Mouse (Mus musculus): ENCODE measurements around the gene Nbea. TPM values are rescaled to one million over a fixed set of nuclear protein-coding genes. Genes with fewer than 3 reads are reported as not detected.
A peak's percentile ranks its signal among the peaks of the same experiment; 100 is the strongest.

Gene Nbea
- total and polyA plus RNA-seq, 2 experiments from 2014 or later = 6.0 to 17.3 TPM

DNA sequence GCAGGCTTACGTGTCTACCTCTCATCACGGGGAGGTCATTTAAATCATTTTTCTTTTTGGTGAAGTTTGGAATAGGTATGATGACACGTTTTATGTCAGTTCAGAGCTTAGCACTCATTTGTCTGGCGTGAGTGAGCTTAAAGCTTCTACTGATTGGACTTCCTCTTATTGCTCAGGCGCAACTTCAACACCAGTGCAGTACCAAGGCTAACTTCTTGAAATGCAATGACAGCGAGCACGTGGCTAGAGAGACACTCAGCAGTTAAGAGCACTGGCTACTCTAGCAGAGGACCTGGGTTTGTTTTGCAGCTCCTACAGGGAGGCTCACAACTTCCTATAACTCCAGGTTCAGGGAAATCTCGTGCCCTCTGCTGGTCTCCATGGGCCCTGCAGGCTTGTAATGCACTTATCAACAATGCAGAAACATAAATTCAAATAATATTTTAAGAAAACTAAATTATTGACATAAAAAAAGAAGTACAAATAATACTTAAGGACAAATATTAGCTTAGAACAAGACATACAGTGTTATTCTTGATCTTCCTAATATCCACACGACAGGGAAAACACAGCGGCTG is 523.2 kb downstream of the Nbea start:
- no peaks in the 10 kb centered on the region for H3K36me3 ChIP-seq (replicated peaks; ENCODE audit: control insufficient read depth, insufficient read depth, low read length)
- no peaks in the 10 kb centered on the region for H3K4me1 ChIP-seq (ENCODE audit: control insufficient read depth, insufficient read depth)
- H3K27me3 ChIP-seq (ENCODE audit: control insufficient read depth, insufficient read depth, low read length) = no peaks in the 10 kb centered on the region
- DNase-seq (ENCODE audit: low spot score) = no peak
- H3K27ac ChIP-seq (ENCODE audit: low read depth) = no peak overlapping the region
- no peak overlapping the region for H3K4me2 ChIP-seq (ENCODE audit: low read depth, low read length)
- no peaks in the 10 kb centered on the region for H3K9me3 ChIP-seq (replicated peaks; ENCODE audit: control insufficient read depth, low read length)
- ATAC-seq (ENCODE audit: insufficient read depth, low read depth) = no peak
- TF ChIP-seq CTCF (IDR thresholded peaks at IDR 0.05; ENCODE audit: low read depth) (peak; percentile 22; the same call in 1 of the 2 replicates), EP300 (IDR thresholded peaks at IDR 0.05; ENCODE audit: low read depth) (no peak)
- H3K4me3 ChIP-seq (ENCODE audit: low read depth, low read length) = no peak overlapping the region
- H3K9ac ChIP-seq (replicated peaks; ENCODE audit: low read depth, low read length) = no peak overlapping the region
- WGBS = 83% methylated on average over 10 of the region's 10 CpGs

DNA sequence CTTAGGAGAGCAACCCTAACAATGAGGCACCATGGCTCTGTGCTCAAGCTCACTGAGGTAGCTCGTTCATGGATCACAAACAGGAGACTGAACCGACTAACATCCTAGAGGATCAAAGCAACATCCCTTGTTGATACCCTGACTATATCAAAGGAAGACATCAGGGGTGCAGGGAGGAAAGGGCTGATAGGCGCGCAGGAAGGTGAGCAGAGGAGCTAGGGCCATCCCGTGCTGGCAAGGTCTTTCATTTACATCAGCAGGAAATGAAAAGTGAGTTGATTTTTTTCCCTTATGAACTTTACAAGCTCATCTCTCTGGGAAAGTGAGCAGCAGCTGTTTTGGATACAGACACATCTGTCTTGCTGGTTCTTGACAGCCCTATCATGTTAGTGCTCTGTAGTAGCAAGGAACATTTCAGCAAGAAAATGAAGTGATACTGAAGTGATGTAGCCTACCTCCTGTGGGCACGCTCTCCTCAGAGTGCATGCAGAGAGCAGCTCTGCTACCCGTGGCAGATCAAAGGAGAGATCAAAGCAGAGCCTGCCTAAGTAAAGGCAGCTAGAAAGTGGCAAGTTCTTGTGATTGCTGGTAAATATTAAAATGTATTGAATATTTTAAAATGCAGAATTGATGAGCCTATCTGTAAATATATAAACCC is 523.8 kb downstream of the Nbea start:
- H3K4me1 ChIP-seq (ENCODE audit: control insufficient read depth, insufficient read depth) = no peaks in the 10 kb centered on the region
- H3K4me2 ChIP-seq (ENCODE audit: low read depth, low read length) = no peak overlapping the region
- H3K27ac ChIP-seq (ENCODE audit: low read depth) = no peak overlapping the region
- H3K9ac ChIP-seq (replicated peaks; ENCODE audit: low read depth, low read length) = no peak overlapping the region
- no peaks in the 10 kb centered on the region for H3K27me3 ChIP-seq (ENCODE audit: control insufficient read depth, insufficient read depth, low read length)
- no peak for TF ChIP-seq CTCF (IDR thresholded peaks at IDR 0.05; ENCODE audit: low read depth)
- no peaks in the 10 kb centered on the region for H3K36me3 ChIP-seq (replicated peaks; ENCODE audit: control insufficient read depth, insufficient read depth, low read length)
- no peaks in the 10 kb centered on the region for H3K9me3 ChIP-seq (replicated peaks; ENCODE audit: control insufficient read depth, low read length)
- ATAC-seq (ENCODE audit: insufficient read depth, low read depth) (no peak), DNase-seq (ENCODE audit: low spot score) (no peak)
- WGBS = 59% methylated on average over 7 of the region's 7 CpGs
- no peak overlapping the region for H3K4me3 ChIP-seq (ENCODE audit: low read depth, low read length)

DNA sequence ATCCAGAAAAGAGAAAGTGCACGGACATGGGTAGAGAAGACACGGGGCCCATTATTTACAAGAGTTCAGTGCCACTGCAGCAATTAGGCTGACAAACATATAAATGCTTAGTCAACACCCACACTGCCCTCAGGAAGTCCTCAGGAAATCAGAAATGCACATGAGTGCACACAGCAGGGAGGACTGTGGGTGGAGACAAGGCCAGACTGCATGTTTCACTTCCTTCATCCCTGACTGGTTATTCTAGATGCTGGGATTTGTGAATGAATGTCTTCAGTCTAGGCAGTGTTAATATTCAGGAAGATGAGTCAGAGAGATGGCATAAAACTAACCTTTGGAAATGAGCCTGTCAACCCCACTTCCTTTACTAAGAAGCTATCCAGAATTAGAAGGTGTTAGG is 531.2 kb downstream of the Nbea start:
- DNase-seq (ENCODE audit: low spot score) = no peak

DNA sequence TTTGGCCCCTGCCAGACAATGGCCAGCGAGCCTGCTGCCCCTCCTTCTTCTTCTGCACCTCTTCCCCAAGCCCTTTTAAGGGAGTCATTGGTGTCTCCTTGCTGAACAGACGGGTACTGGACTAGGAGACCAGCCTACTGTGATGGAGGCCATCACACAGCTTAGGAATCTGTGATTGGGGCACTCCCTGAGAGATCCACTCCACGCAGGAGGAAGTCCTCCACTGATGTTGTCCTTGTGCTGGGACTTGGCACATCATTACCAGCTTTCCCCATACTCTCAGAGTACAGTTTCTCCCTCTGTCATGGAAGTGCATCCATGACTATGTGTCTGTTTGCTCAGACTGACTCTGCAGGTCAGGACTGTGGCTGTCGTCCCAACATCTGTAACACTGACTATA is 531.6 kb downstream of the Nbea start:
- no peaks in the 10 kb centered on the region for H3K36me3 ChIP-seq (replicated peaks; ENCODE audit: control insufficient read depth, insufficient read depth, low read length)
- no peaks in the 10 kb centered on the region; the same call in 1 of the 2 replicates for H3K4me1 ChIP-seq (ENCODE audit: control insufficient read depth, insufficient read depth)
- H3K9ac ChIP-seq (replicated peaks; ENCODE audit: low read depth, low read length) = no peak overlapping the region
- no peaks in the 10 kb centered on the region for H3K27me3 ChIP-seq (ENCODE audit: control insufficient read depth, insufficient read depth, low read length)
- H3K9me3 ChIP-seq (replicated peaks; ENCODE audit: control insufficient read depth, low read length) = no peaks in the 10 kb centered on the region
- no peak for DNase-seq (ENCODE audit: low spot score)
- H3K27ac ChIP-seq (ENCODE audit: low read depth) = no peak overlapping the region
- TF ChIP-seq EP300 (IDR thresholded peaks at IDR 0.05; ENCODE audit: low read depth) (no peak), CTCF (IDR thresholded peaks at IDR 0.05; ENCODE audit: low read depth) (no peak)
- 0 out of 2 replicates have a peak, but pooled peaks have one; percentile 2 for ATAC-seq (ENCODE audit: insufficient read depth, low read depth)
- H3K4me2 ChIP-seq (ENCODE audit: low read depth, low read length) = no peak overlapping the region
- WGBS = 74% methylated on average over 4 of the region's 4 CpGs
- no peak overlapping the region for H3K4me3 ChIP-seq (ENCODE audit: low read depth, low read length)

More for the DNA sequence above, 531.2 kb downstream of the Nbea start:
- Histone ChIP-seq H3K27me3 (ENCODE audit: control insufficient read depth, insufficient read depth, low read length) (no peaks in the 10 kb centered on the region), H3K27ac (ENCODE audit: low read depth) (no peak overlapping the region), H3K4me1 (ENCODE audit: control insufficient read depth, insufficient read depth) (no peaks in the 10 kb centered on the region; the same call in 1 of the 2 replicates), H3K9me3 (replicated peaks; ENCODE audit: control insufficient read depth, low read length) (no peaks in the 10 kb centered on the region), H3K9ac (replicated peaks; ENCODE audit: low read depth, low read length) (no peak overlapping the region), H3K4me3 (ENCODE audit: low read depth, low read length) (no peak overlapping the region), H3K4me2 (ENCODE audit: low read depth, low read length) (no peak overlapping the region), H3K36me3 (replicated peaks; ENCODE audit: control insufficient read depth, insufficient read depth, low read length) (no peaks in the 10 kb centered on the region)
- WGBS = 58% methylated on average over 2 of the region's 2 CpGs
- ATAC-seq (ENCODE audit: insufficient read depth, low read depth) = 0 out of 2 replicates have a peak, but pooled peaks have one; percentile 8
- no peak for TF ChIP-seq EP300 (IDR thresholded peaks at IDR 0.05; ENCODE audit: low read depth)
- no peak for TF ChIP-seq CTCF (IDR thresholded peaks at IDR 0.05; ENCODE audit: low read depth)

DNA sequence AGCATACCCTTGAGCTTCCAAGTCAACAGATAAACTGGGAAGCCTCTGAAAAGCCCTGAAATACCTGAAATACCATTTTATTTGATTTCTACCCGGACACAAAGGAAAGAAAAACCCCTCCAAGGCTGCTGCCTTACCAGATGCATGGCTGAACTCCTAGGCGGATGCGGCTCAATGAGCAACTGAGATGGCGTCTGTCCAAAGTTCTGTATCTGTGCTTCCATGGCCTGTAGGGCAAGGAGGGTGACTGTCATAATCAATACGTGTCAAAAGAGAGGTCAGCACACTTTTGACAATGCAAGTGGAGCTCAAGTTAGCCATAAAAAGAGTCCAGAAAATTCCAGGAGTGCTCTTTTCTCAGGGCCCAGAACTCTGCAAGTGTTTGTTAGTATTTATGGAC is 534.0 kb downstream of the Nbea start:
- no peaks in the 10 kb centered on the region for H3K27me3 ChIP-seq (ENCODE audit: control insufficient read depth, insufficient read depth, low read length)
- TF ChIP-seq EP300 (IDR thresholded peaks at IDR 0.05; ENCODE audit: low read depth) (no peak), CTCF (IDR thresholded peaks at IDR 0.05; ENCODE audit: low read depth) (no peak)
- peaks cover 1% of the 10 kb centered on the region; the same call in 1 of the 2 replicates for H3K36me3 ChIP-seq (replicated peaks; ENCODE audit: control insufficient read depth, insufficient read depth, low read length)
- WGBS = 67% methylated on average over 5 of the region's 5 CpGs
- H3K9ac ChIP-seq (replicated peaks; ENCODE audit: low read depth, low read length) = no peak overlapping the region
- H3K9me3 ChIP-seq (replicated peaks; ENCODE audit: control insufficient read depth, low read length) = no peaks in the 10 kb centered on the region
- H3K27ac ChIP-seq (ENCODE audit: low read depth) = no peak overlapping the region
- H3K4me2 ChIP-seq (ENCODE audit: low read depth, low read length) = no peak overlapping the region
- no peak overlapping the region for H3K4me3 ChIP-seq (ENCODE audit: low read depth, low read length)
- DNase-seq (ENCODE audit: low spot score) (no peak), ATAC-seq (ENCODE audit: insufficient read depth, low read depth) (no peak)
- H3K4me1 ChIP-seq (ENCODE audit: control insufficient read depth, insufficient read depth) = no peaks in the 10 kb centered on the region; the same call in 1 of the 2 replicates

Measured in heart, postnatal 0 days (tissue).